Mouse (Mus musculus) neural tube, embryonic 12.5 days (tissue): Measurements from ENCODE around the gene M6pr. TPM values are rescaled to one million over a fixed set of nuclear protein-coding genes. Genes with fewer than 3 reads are reported as not detected.

Experiments used
- ATAC-seq: fragments of 200-750 bp; cut with Nextera tagmentation; 2 replicates; pipeline ENCODE4 v1.8.0; 2017; ENCODE audit warnings: low read depth, mild to moderate bottlenecking, moderate TSS enrichment, moderate library complexity; ENCODE audit not compliant: low FRiP score
- H3K27ac ChIP-seq: fragments of 300-500 bp; sonication (generic); 2 replicates; pipeline ENCODE4 v1.5.1; 2016
- H3K27me3 ChIP-seq: fragments of 300-500 bp; sonication (generic); replicated peaks from 2 replicates; pipeline ENCODE4 v1.6.1; 2016; ENCODE audit warnings: mild to moderate bottlenecking
- H3K36me3 ChIP-seq: fragments of 300-500 bp; sonication (generic); 2 replicates; pipeline ENCODE4 v1.6.1; 2016; ENCODE audit warnings: mild to moderate bottlenecking
- H3K4me1 ChIP-seq: fragments of 300-500 bp; sonication (generic); 2 replicates; pipeline ENCODE4 v1.6.1; 2016
- H3K4me2 ChIP-seq: fragments of 300-500 bp; sonication (generic); replicated peaks from 2 replicates; pipeline ENCODE4 v1.6.1; 2016; ENCODE audit warnings: mild to moderate bottlenecking
- H3K4me3 ChIP-seq: fragments of 300-500 bp; sonication (generic); 2 replicates; pipeline ENCODE4 v1.5.1; 2016
- H3K9ac ChIP-seq: fragments of 300-500 bp; sonication (generic); 2 replicates; pipeline ENCODE4 v1.6.1; 2016; ENCODE audit warnings: mild to moderate bottlenecking
- H3K9me3 ChIP-seq: fragments of 300-500 bp; sonication (generic); 2 replicates; pipeline ENCODE4 v1.6.1; 2016; ENCODE audit warnings: mild to moderate bottlenecking
- WGBS: fragments of 180-500 bp; shearing (Covaris S2); methylation state at CpG from one replicate; pipeline ENCODE4 v1.1.7; 2016; 5-methylcytosine and 5-hydroxymethylcytosine counted together
- polyA plus RNA-seq: library from polyadenylated mRNA; unstranded; fragments of >200 nt; fragmentation: Nextera tagmentation; extraction: Ambion mirVana; gene quantifications from 2 replicates; pipeline ENCODE4 v1.2.1, GENCODE M21; 2016

M6pr gene
- polyA plus RNA-seq, 1 experiment from 2014 or later: 67.9 TPM

DNA sequence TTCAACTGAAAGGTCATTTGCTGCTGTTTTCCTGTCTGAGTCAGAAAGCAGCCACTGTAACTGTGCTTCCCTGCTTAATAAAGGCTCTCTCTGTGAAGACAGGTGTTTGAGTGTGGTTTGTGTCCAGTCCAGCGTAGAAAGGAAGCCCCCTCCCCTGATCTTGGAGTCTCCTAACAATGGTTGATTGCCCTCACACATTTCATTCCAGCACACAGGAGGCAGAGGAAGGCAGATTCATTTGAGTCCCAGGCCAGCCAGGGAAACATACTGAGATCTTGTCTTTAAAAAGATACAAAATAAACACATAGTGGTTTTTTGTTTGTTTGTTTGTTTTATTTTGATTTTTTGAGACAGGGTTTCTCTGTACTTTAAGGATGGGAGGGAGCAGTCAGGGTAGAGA, 6.4 kb upstream of the M6pr start:
- H3K9me3 ChIP-seq: no peaks in the 10 kb centered on the region
- ATAC-seq: no peak
- H3K27me3 ChIP-seq: no peaks in the 10 kb centered on the region
- no peaks in the 10 kb centered on the region for H3K36me3 ChIP-seq
- no peak overlapping the region for H3K4me3 ChIP-seq
- H3K27ac ChIP-seq: no peak overlapping the region
- 54% methylated on average over 1 of the region's 1 CpGs for WGBS
- H3K4me1 ChIP-seq: no peaks in the 10 kb centered on the region
- no peak overlapping the region for H3K9ac ChIP-seq
- H3K4me2 ChIP-seq: no peak overlapping the region

DNA sequence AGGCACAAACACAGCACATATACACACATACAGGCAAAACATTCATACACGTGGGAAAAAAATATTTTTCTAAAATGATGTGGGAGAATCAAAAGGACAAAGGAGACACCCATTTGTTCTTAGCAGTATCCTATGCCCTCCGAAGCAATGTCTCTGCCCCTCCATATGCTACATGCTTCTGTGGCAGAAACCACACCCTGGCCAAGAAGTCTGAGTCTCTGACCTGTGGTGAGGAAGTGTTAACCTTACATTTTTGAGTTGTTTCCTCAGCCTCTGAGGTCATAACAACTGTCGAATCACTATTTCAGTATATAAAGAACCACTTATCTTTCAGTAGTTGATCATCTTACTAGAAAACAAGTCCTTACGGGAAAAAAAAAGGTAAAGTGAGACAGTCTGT, 5.9 kb upstream of the M6pr start:
- Histone ChIP-seq H3K4me3 (no peak overlapping the region), H3K36me3 (no peaks in the 10 kb centered on the region), H3K27me3 (no peaks in the 10 kb centered on the region), H3K9ac (no peak overlapping the region), H3K4me2 (no peak overlapping the region), H3K9me3 (no peaks in the 10 kb centered on the region), H3K4me1 (no peaks in the 10 kb centered on the region), H3K27ac (no peak overlapping the region)
- WGBS: 83% methylated on average over 4 of the region's 4 CpGs
- no peak for ATAC-seq

DNA sequence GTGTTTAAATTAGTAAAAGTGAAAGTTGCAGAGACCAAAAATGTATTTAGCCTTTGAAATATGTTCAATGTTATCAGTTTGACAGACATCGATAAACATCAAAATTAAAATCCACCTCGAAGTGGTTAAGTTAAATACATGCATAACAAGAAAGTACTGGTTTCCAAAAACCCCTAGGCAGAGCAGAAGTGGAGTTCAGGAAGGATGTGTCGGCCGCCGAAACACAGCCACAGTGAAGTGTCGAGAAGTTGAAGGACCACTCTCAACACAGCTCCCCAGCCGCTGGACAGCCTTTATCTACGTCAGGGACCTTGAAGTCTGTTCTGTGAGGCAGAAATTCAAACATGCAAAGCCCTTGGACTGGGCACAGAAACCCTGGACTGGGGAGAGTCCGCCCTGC, 5.0 kb upstream of the M6pr start:
- no peak for ATAC-seq
- 90% methylated on average over 9 of the region's 9 CpGs for WGBS
- H3K9me3 ChIP-seq: no peaks in the 10 kb centered on the region
- H3K9ac ChIP-seq: no peak overlapping the region
- H3K36me3 ChIP-seq: no peaks in the 10 kb centered on the region
- H3K27me3 ChIP-seq: no peaks in the 10 kb centered on the region
- no peak overlapping the region for H3K4me2 ChIP-seq
- H3K27ac ChIP-seq: no peak overlapping the region
- no peak overlapping the region for H3K4me3 ChIP-seq
- no peaks in the 10 kb centered on the region for H3K4me1 ChIP-seq

DNA sequence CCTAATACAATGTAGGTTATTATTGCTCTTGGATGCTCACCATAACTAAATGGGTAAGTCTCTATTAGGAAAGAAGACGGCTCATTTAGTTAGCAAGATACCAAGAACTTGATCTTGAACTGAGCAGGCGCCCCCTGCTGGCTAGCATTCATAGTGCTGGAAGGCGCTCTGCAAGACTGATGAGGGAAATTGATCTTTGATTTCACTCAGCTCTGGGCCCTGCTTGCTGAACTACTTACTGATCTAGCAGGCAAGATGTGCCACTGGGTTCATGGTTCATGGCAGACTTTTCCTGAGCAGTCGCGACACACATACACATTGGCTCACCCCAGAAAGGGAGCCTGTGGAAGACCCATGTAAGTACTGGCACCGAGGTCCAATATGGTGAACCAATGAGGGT, 4.2 kb upstream of the M6pr start:
- no peak overlapping the region for H3K4me2 ChIP-seq
- H3K4me1 ChIP-seq: peaks cover 1% of the 10 kb centered on the region
- no peaks in the 10 kb centered on the region for H3K27me3 ChIP-seq
- ATAC-seq: no peak
- 39% methylated on average over 6 of the region's 6 CpGs for WGBS
- H3K9me3 ChIP-seq: no peaks in the 10 kb centered on the region
- no peak overlapping the region for H3K9ac ChIP-seq
- H3K36me3 ChIP-seq: no peaks in the 10 kb centered on the region
- no peak overlapping the region for H3K27ac ChIP-seq
- H3K4me3 ChIP-seq: no peak overlapping the region

GRCm38 (mm10) chr6:122304790-122305555, 3.5 kb upstream of the M6pr start:
- Histone ChIP-seq H3K4me2 (no peak overlapping the region), H3K9ac (no peak overlapping the region), H3K27me3 (no peaks in the 10 kb centered on the region), H3K4me3 (no peak overlapping the region), H3K36me3 (no peaks in the 10 kb centered on the region), H3K9me3 (no peaks in the 10 kb centered on the region), H3K27ac (no peak overlapping the region), H3K4me1 (peaks cover 7% of the 10 kb centered on the region)
- ATAC-seq: no peak
- 85% methylated on average over 12 of the region's 12 CpGs for WGBS

GRCm38 (mm10) chr6:122306707-122307106, 1.8 kb upstream of the M6pr start:
- Histone ChIP-seq H3K36me3 (no peaks in the 10 kb centered on the region), H3K9me3 (no peaks in the 10 kb centered on the region), H3K27ac (no peak overlapping the region), H3K27me3 (no peaks in the 10 kb centered on the region), H3K4me1 (peaks cover 16% of the 10 kb centered on the region), H3K9ac (no peak overlapping the region), H3K4me3 (no peak overlapping the region), H3K4me2 (no peak overlapping the region)
- no peak for ATAC-seq
- 87% methylated on average over 4 of the region's 4 CpGs for WGBS

DNA sequence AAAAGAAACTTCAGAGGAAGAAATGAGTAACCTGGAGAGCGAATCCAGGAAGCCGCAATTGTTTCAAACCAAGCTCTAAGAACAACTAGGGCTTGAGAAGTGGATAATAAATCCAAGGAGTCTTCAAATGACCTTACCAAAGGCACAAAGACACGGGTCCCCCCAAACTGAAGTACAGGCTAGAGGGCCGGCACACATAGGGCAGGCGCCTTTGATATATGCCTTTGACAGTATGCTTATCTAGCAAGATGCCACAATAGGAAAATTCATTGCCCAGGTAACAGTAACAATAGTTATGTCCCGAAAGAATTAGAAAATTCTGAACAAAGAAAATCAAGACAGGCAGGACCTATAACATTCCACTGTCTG, 400 bp upstream of the M6pr start:
- Histone ChIP-seq H3K4me1 (peaks cover 16% of the 10 kb centered on the region), H3K9me3 (no peaks in the 10 kb centered on the region), H3K27me3 (no peaks in the 10 kb centered on the region), H3K4me3 (peak overlapping the region; percentile 79), H3K9ac (no peak overlapping the region), H3K27ac (no peak overlapping the region), H3K4me2 (peak overlapping the region; percentile 76), H3K36me3 (peaks cover 8% of the 10 kb centered on the region; the same call in 1 of the 2 replicates)
- peak; percentile 49 for ATAC-seq
- WGBS: 67% methylated on average over 6 of the region's 6 CpGs

- no peaks in the 10 kb centered on the region for H3K27me3 ChIP-seq
These were observed 983 bp downstream of the M6pr start for GRCm38 (mm10) chr6:122309446-122309960.

GRCm38 (mm10) chr6:122310187-122310820, 1.8 kb downstream of the M6pr start:
- no peak for ATAC-seq
- Histone ChIP-seq H3K4me3 (no peak overlapping the region), H3K27me3 (no peaks in the 10 kb centered on the region), H3K36me3 (peaks cover 28% of the 10 kb centered on the region), H3K9ac (no peak overlapping the region), H3K4me2 (peak overlapping the region; percentile 76), H3K9me3 (no peaks in the 10 kb centered on the region), H3K27ac (no peak overlapping the region), H3K4me1 (peaks cover 16% of the 10 kb centered on the region)
- WGBS: 86% methylated on average over 5 of the region's 5 CpGs

More at GRCm38 (mm10) chr6:122309446-122309960, 983 bp downstream of the M6pr start:
- Histone ChIP-seq H3K9me3 (no peaks in the 10 kb centered on the region), H3K9ac (peak overlapping the region; percentile 79), H3K4me1 (peaks cover 16% of the 10 kb centered on the region), H3K4me2 (peak overlapping the region; percentile 76), H3K36me3 (peaks cover 20% of the 10 kb centered on the region), H3K4me3 (peak overlapping the region; percentile 79), H3K27ac (no peak overlapping the region)
- no peak for ATAC-seq
- 15% methylated on average over 11 of the region's 11 CpGs for WGBS

DNA sequence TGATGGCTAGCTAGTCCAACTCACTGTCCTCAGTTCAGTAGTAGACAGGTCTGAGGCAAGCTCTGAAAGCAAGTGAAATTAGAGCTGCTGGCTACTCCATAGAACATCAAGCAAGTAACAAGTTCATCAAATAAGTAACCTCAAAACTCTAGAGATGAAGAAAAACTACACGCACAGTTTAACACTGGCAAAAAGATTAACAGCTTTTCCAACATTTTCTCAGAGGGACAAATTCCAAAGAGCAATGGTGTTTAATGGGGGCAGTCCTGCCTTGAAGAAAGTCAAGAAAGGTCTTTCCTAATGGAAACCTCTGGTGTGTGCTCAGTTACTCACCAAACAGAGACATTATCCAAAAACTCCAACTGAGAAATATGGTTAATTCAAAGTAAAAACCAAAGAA, 10.2 kb downstream of the M6pr start:
- Histone ChIP-seq H3K4me1 (no peaks in the 10 kb centered on the region), H3K27ac (no peak overlapping the region), H3K27me3 (no peaks in the 10 kb centered on the region), H3K9ac (no peak overlapping the region), H3K36me3 (peaks cover 96% of the 10 kb centered on the region), H3K4me2 (no peak overlapping the region), H3K4me3 (no peak overlapping the region), H3K9me3 (no peaks in the 10 kb centered on the region)
- no peak for ATAC-seq
- 91% methylated on average over 1 of the region's 1 CpGs for WGBS

DNA sequence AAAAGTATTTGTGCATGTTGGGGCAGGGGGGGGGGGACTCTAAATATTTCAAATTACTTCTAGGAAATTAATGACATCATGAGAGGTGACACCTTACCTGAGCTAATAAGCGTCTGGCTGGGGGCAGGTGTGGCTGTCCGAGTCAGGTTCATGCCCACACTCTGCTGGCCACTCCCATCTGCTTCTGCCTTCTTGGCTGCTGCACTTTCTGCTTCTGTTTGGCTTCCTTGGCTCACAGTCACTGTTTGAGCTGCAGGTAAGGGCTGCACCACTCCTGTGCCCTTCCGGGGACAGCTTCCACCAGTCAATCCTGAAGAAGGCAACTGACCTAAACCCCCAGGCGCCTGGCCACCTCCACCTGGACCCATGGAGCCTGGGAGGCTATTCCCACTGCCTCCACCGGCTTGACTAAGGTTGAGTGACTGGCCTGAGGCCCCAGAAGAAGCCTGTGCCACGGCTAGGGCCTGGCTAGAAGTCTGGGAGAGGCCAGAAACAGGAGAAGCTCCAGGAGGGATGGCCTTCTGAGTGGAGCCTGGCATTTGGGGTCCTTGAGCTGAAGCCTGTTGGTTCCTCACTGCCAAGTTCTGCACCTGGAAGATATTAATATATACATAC, 16.9 kb downstream of the M6pr start:
- 94% methylated on average over 6 of the region's 6 CpGs for WGBS

GRCm38 (mm10) chr6:122333081-122333612, 24.6 kb downstream of the M6pr start:
- H3K36me3 ChIP-seq: peaks cover 56% of the 10 kb centered on the region
- H3K27me3 ChIP-seq: no peaks in the 10 kb centered on the region
- peaks cover 5% of the 10 kb centered on the region; the same call in 1 of the 2 replicates for H3K4me1 ChIP-seq
- H3K27ac ChIP-seq: no peak overlapping the region
- H3K9ac ChIP-seq: no peak overlapping the region
- H3K4me3 ChIP-seq: no peak overlapping the region
- H3K4me2 ChIP-seq: no peak overlapping the region
- 94% methylated on average over 13 of the region's 13 CpGs for WGBS
- no peak for ATAC-seq
- no peaks in the 10 kb centered on the region for H3K9me3 ChIP-seq

More for the DNA sequence above, 16.9 kb downstream of the M6pr start:
- Histone ChIP-seq H3K9ac (no peak overlapping the region), H3K4me1 (no peaks in the 10 kb centered on the region), H3K27me3 (no peaks in the 10 kb centered on the region), H3K4me2 (no peak overlapping the region), H3K36me3 (peaks cover 58% of the 10 kb centered on the region), H3K4me3 (no peak overlapping the region), H3K27ac (no peak overlapping the region), H3K9me3 (no peaks in the 10 kb centered on the region)
- ATAC-seq: no peak
